Mouse (Mus musculus): ENCODE measurements around the gene Ube2s.
"Not testable (repeated sequence)": the region's sequence is repeated elsewhere in the genome, so short reads cannot be mapped to it uniquely, and the experiment has no call there.

The Ube2s gene

DNA sequence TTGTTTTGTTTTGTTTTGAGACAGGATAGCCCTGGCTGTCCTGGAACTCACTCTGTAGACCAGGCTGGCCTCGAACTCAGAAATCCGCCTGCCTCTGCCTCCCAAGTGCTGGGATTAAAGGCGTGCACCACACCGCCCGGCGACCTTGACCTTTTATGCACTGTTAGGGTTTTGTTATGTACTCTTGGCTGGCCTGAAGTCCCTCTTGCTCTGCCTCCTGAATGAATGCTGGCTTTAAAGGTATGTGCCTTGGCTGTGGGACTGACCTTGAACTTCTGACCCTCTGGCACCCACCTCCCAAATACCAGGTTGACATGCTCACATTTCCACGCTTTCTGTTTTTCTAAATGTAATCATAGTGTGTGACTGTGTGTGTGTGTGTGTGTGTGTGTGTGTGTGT lies 8.5 kb upstream of the Ube2s start:
- DNase-seq (ENCODE audit: low read depth), result not testable (repeated sequence)

DNA sequence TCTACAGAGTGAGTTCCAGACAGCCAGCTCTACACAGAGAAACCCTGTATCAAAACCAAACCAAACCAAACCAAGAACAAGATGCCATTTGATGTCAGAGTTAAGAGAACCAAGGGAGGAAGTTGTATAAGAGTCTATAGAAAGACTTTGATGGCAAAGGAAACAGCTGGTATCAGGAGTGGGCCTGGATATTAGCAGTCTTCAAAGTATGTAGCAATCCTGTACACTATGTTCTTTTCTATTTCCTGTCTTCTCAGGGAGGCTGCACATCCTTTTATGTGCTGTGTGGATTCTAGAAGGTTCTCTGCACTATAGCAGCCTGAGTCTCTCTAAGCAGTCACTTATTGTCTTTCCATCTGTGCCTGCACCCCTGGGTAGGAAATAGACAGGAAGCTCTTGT lies 4.2 kb upstream of the Ube2s start:
- DNase-seq (ENCODE audit: low read depth), result no peak

DNA sequence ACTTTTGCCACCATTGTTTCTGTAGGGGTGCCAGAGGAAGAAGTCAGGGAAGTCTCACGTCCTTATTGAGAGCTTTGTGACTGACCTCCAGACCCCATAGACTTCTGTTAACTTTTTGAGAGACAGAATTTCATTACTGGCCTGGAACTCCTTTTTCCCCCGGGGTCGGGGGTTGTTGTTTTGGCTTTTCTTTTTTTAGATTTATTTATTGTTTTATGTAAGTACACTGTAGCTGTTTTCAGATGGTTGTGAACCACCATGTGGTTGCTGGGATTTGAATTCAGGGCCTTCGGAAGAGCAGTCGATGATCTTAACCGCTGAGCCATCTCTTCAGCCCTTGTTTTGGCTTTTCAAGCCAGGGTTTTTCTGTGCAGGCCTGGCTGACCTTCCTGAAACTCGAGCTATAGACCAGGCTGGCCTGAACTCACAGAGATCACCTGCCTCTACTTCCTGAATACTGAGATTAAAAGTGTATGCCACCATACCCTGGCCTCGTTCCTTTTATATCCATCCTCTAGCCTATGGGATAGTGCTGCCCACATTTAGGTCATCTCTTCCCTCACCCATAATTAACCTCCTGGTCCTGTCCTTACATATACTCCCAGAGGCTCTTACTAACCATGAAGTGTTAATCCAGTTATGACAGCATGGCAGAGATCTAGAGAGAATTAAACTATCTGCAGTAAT lies 858 bp upstream of the Ube2s start:
- no peak for DNase-seq (ENCODE audit: low read depth)

DNA sequence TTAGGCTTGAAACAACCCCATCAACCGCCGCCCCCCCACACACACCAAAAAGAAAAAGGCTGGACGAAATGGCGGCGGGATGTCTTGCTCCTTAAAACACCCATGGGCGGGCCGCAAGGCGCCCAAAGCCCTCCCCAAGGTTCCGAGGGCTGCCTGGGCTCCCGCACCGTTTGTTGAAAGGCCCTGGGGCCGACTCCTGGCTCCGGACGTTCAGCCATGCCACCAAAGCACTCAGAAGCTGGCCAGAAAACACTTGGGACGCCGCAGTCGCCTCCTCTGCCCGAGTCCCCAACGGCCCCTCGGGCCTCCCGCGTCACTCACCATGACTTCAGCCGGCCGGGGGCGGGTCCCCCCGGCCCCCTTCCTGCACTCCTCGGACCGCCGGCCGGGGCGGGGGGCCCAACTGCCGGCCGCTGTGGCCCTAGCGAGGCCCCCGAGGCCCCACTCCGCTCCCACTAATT lies 518 bp downstream of the Ube2s start:
- DNase-seq (ENCODE audit: low read depth), result no peak

DNA sequence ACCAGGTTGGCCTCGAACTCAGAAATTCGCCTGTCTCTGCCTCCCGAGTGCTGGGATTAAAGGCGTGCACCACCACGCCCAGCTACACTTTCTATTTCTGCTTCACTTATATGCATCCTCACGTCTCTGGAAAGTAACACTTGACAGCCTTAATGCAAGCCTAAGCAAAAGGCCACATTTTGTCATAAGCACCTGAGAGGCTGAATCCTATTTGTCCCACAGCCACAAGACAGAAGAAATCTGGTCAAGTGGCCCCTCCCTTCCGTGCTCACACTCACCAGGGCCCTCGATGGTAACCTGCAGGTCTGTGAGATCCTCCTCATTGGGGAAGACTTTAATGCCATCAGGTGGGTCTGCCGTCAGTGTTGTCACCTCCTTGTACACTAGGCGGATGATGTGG lies 1.3 kb downstream of the Ube2s start:
- DNase-seq (ENCODE audit: low read depth), result not testable (repeated sequence)

DNA sequence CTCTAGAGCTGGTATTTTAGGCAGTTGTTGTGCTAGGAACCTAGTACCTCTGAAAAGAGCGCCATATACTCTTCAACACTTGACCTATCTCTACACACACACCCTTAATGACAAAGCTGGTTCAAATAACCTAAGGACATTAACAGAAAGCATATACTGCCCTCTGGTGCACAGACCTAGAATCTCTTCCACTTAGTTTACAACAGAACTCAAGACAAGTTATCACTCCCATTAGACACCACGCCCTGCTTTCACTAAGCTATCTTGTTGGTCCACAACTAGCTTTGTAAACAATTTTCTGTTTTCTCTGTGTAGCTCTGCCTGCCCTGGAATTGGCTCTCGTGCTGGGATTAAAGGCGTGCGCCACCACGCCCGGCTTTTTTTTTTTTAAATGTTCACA lies 5.7 kb downstream of the Ube2s start:
- DNase-seq (ENCODE audit: low read depth), result no peak

DNA sequence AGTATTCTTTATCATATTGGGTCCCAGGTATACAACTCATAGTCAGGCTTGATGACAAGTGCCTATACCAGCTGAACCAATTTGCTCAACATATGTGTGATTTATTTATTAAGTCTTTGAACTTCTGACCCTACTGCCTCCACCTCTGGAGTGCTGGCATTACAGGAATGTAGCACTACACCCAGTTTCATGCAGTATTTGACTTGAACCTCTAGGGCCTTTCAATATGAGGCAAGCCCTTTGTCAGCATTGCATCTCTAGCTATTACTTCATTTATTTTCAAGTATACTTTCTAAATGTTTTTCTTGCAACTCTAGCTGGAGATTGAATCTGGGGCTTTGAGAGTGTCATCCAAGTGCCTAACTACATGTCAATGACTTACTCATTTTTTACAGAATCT lies 10.1 kb downstream of the Ube2s start:
- no peak for DNase-seq (ENCODE audit: low read depth)

DNA sequence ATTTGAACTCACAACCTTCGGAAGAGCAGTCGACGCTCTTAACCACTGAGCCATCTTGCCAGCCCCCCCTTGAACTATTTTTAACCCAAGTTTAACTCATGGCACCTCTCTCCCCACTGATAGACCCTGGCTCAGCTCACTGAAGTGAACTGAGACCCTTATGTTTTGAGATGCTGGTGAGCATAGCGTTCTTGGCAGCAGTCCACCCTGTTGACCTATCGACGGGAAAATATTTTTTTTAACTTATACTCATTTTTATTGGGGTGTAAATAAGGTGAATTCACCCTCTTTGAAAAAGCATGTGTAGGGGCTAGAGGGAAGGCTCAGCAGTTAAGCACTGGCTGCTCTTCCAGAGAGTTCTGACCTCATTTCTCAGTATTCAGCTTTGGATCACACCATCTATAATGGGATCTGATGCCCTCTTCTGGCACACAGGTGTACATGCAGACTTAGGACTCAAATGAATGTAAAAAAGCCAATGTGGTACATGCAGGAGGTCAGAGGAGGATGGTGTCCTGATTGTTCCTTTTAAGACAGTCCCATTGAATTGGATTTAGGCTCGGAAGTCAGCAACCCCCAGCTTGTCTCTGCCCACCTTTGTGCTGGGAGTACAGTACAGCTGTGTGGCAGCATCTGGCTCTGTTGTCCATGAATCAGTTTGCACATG lies 16.5 kb downstream of the Ube2s start:
- DNase-seq (ENCODE audit: low read depth), result no peak

DNA sequence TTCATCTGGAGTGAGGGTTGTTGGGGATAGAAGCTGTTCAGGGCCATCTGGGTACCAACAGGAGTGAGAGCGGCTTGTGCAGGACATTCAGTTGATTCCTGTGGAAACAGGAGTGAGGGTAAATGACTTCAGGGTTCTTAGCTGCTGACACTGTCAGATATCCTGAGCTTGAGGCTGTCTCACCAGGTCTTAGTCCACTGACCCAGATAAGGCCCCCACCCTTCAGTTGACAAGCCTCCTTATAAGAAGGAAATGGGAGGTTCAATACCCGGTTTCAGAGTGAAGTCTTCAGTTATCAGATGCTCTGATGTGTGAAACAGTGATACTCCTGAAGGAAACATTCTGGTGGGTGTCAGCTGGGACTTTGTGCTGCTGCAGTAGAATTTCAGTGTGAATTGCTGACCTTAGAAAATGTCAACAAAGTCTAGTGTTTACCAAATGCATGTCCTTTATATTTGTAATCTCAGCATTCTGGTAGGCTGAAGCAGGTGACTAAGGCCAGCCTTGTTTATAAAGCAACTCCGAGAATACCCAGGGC lies 17.7 kb downstream of the Ube2s start:
- no peak for DNase-seq (ENCODE audit: low read depth)

DNA sequence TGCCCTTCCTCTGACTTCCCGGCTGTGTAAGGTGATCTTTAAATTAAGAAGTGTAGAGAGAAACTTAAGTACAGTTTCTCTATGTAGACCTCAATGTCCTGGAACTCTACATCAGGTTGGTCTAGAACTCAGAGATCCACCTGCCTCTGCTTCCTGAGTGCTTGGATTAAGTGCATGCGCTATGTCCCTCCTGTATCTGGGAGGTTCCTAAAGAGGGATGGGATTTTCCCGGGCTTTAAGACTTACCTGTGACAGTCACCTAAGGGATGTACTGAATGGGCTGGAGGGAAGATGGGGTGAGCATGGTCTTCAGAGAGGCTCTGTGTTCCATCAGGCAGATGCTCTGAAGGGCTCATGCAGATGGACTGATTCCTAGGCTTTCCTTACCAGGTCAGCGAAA lies 18.7 kb downstream of the Ube2s start:
- no peak for DNase-seq (ENCODE audit: low read depth)

DNA sequence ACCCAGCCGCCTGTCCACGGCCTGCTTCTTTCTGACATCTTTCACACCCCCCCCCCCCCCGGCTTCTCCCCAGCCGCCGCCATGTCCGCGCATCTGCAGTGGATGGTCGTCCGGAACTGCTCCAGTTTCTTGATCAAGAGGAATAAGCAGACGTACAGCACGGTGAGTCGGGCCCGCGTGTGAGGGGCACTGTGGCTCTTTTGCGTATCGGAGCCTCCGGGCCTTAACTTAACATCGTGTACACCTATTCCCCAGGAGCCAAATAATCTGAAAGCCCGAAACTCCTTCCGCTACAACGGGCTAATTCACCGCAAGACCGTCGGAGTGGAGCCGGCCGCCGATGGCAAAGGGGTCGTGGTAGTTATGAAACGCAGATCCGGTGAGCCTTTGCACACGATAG lies 19.1 kb downstream of the Ube2s start:
- DNase-seq (ENCODE audit: low read depth), result not testable (repeated sequence)

DNA sequence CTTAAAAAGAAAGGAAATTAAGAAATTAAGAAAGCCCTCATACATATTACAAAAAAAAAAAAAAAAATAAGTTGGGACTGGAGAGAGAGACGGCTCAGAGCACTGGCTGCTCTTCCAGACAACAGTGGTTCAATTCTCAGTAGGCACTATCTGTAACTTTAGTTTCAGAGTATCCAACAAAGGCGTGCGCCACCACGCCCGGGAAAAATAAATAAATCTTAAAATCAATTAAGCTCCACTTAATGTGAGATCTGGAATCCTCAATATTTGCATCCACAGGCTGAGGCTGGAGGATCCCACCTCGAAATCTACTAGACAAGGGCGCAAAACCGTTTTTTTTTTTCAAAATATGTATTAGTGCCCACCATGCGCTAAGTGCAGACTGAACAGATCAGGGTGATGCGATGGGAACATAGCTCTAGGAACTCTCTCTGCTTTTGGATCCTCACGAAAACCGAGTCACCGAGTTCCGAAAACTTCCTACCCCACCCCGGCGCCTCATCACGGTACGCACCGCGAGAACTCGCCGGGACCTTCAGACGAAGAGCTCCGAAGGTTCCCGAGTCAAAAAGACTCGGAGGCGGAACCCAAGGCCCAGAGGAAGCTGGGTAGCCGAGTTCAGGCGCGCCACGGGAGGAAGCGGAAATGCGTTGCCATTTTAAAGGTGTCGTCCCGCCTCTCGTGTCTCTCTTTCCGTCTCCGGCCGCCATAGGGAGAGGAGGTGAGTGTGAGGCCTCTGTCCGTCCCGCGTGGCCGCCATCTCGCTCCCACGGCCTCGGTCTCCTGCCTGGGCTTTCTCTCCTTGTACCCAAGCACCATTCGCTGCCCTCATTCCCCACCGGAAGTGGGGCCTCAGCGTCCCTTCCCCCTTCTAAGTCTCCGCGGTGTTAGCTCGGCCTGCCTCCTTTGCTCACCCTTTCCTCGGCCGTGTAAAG lies 19.8 kb downstream of the Ube2s start, which contains the start of gene Rpl28:
Rpl28 (plus strand) TSS at position 597 of the 935 bp plus-strand sequence.
- DNase-seq (ENCODE audit: low read depth), result peak; percentile 93

DNA sequence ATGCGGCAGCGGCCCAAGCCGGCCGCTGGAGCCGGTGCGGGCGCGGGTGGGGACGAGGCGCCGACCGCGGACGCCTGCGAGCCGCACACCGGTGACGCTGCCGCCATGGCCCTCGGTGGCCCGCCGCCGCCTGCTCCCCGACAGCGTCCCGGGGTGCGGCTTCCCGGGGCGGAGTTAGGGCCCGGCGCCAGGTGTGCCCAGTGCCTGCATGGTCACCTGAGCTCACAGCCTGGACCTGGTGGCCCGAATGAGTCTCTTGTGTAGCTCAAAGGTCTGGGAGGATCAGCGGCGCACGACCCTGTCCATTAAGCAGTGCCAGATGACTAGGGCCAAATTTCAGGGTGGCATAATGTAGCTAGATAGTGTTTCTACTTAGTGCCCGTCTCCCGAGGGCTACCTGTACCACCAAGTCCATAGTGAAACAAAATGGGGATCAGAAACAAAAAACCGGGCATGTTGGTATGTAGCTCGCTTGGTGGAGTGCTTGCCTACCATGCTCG lies 22.9 kb downstream of the Ube2s start, which contains the start of gene Tmem238:
Tmem238 (minus strand) TSS at position 221 of the 500 bp plus-strand sequence.
- no peak for DNase-seq (ENCODE audit: low read depth)

DNA sequence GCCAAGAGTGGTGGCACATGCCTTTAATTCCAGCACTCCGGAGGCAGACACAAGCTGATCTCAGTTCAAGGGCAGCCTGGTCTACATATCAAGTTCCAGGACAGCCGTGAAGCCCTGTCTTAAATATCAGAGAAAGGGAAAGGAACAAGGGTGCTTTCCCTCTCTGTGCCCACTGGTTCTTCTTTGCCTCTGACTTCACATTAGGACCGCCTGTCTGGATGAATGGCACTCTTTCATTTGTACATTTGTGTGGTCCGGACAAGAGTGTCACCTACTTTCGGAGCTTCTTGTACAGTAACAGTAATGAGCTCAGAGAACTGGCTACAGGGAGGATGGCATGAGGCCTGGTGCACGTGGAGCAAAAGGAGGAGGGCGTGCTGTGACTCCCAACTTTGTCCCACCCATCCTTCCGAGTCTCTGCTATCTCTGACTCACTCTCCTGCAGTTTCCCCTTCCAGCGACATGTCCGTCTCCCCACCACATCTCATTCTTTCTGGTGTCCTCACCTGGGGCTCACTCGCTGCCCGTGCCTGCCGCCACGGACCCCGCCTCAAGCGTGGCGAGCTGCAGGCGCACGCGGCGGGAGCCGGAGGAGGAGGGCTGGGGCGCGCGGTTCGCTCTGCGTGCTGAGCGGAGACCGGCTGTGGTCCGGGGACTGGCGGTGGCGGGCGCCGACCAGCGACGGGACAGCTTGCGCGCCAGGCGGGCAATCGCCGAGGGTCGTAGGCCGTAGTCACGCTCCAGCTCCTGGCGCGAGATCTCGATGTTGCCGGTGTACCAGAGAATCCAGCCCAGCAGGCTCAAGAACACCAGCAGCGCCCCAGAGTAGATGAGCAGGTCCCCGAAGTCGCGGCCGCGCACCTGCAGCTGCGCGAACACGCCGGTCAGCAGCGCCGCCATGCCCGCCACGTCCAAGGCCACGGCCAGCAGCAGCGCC lies 23.6 kb downstream of the Ube2s start:
- no peak for DNase-seq (ENCODE audit: low read depth)

DNA sequence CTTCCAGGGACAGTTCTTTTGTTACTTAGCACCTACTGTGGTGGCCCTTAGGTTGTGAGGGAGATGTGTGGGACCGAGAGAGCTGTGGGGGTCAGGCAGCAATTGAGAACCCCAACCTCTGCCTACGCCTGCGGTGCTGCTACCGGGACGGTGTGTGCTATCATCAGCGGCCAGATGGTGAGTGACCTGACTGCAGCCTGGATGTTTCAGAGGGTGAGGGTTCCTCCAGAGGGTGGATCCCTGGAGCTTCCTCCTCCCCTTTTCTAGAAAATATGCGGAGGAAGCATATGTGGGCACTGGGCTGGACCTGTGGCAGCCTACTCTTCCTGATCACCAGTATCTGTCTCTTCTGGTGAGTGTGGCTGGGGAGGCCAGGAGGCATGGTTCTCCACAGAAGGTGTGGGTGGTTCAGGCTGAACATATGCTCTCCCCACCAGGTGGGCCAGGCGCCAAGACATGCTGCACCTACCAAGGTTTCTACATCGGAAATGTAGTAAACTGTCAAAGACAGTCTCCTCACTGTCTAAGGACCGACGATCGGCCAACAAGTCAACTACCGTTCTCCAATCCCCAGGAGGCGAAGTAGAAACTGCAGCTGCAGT lies 28.6 kb downstream of the Ube2s start:
- DNase-seq (ENCODE audit: low read depth), result no peak

DNA sequence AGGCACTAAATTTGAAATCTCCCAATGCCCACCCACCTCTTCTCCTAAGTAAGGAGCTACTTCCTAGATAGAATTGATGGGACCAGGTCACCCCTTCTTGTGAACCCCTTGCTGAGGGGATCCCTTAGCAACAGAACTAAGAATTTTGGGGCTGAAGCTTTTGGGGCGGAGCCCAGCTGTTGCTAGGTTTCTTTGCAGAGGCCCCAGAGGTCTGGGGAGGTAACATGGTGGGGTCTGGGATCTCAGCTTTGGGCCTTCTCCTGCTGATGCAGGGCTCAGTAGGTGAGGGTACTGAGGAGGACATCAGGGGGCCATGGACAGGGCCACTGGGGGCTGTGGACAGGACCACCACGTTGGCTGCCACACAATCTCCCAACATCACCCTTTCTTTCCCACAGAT lies 29.6 kb downstream of the Ube2s start, which contains the start of the genes Il11 and Tmem190:
Il11 (minus strand) TSS at position 101 of the 400 bp plus-strand sequence.
Tmem190 (plus strand) TSS at position 179 of the 400 bp plus-strand sequence.
- no peak for DNase-seq (ENCODE audit: low read depth)

DNA sequence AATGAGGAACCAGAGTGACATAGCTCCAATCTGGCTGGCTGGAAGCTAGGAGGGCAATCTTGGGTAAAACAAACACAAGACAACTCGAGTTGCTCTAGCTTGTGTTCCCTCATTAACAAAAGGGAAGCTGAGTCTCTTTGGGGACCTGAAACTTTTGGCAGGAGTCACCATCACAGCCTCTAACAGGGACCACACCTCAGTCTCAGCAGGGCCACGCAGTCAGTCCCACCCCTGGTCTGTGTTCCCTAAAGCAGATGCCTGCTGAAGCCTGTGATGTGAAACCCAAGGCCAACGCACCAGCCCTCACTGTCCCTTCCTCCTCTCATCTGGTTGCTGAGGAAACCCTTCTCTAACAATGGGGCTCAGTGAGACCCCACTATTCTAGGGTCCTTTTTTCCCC lies 30.3 kb downstream of the Ube2s start:
- DNase-seq (ENCODE audit: low read depth), result no peak

DNA sequence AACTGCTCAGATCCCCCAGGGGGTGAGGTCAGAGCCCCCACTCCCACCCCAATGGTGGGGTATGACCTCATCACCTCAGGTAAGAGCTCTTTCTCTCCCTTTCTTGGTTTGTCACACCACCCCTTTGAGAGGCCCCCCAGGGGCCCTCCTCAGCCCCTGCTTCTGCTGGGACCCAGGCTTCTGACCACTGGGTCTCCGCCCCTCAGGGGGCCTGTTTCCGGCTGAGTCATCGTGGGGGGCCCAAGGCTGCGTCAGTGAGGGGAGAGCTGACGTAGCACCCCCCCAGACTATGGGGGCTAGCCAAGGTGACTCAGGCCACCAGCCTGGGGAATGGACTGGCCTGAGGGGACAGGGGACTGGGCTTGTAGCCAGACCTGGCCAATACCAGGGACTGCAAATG lies 32.5 kb downstream of the Ube2s start:
- DNase-seq (ENCODE audit: low read depth), result no peak

DNA sequence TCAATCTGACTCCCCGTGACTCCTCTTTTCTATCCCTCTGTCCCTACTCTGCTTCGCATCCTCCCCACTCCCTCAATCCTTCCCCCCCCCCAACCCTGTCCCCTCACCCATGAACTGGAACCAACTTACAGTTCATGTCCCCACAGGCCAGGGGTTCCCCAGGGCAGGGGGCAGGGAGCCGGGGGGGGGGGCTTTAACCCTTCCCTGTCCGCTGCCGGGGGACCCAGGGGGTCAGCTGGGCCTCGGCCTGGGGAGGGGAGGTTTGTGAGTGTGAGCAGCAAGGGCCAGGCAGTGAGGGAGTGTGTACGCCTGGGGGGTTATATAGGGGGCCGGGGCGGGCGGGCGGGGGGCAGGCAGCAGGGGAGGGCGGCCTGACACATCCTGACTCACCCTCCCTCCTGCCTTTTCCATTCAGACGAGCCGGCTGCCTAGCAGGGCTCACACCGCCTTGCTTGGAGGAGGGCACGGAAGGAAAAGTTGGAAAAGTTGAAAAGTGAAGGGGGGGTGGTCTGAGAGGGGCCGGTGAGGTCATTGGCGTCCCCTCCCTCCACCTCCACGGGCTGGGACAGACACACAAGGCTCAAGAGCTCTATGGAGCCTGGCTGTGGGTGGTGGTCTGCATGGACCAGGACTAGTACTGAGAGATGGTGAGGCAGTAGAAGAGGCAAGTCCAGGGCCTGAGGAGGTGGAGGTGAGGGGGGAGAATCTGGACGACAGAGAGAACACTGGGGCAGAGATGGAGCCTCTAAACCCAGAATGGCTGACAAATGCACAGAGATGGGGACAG lies 34.3 kb downstream of the Ube2s start:
- no peak for DNase-seq (ENCODE audit: low read depth)

Measured in fibroblast of lung, adult 2 months (primary cell).